Mouse (Mus musculus) E14TG2a.4 (cell line): ENCODE data around the gene Adssl1.

ENCODE experiments used
- CTCF ChIP-seq: conservative IDR thresholded peaks from 2 replicates; pipeline ENCODE4 v1.5.1; 2014; ENCODE audit warnings: low read length
- POU5F1 ChIP-seq: IDR thresholded peaks from 2 replicates; pipeline ENCODE4 v1.6.1; 2014; ENCODE audit warnings: low read length, borderline replicate concordance

- no peak for TF ChIP-seq CTCF
- TF ChIP-seq POU5F1 = no peak
Observed at GRCm38 (mm10) chr12:112589491-112590191, 30.2 kb upstream of the Adssl1 start.
